Mouse (Mus musculus): ENCODE data around the gene Zkscan3. TPM values are rescaled to one million over a fixed set of nuclear protein-coding genes. Genes with fewer than 3 reads are reported as not detected.

The Zkscan3 gene
- 10 to 100 TPM; 23.2 to 27.7 TPM for total RNA-seq (2021)
- polyA plus RNA-seq (2012; rRNA removed): 18.7 and 35.6 TPM in 2 replicates
- long read RNA-seq, transcript Zkscan3-203 (6 exons, 2,600 nt): minor isoform, 6 of 24 reads
- long read RNA-seq, transcript Zkscan3-201 (6 exons, 2,561 nt): major isoform, 8 of 24 reads
- long read RNA-seq, partial matches to known transcripts: 3 of 24 reads
- long read RNA-seq, other reads (novel, unspliced or antisense): 6 of 24 reads

DNA sequence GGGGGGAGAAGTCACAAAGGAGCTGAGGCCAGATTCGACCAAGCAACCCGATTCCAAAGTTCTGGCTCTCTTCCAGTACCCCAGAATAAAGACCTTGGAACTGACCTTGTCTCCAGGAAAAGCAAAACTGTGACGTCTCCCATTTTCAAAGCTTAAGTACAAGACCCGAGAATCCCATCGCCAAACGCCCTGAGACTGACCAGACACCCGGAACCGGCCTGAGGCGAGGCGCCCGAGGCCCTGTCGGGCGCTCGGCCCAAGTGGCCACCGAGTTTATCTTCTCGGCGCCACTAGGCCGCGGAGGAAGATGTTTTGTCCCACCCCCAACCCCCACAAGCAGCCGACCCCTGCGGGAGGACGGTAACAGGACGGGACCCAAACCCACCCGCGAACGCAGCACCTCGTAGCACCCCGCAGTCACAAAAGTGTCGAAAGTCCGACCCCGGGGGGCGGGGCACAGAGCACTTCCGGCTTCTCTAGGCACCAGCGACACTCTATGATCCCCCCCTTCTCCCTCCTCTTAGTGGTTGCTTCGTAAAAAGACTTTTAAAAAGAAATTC lies at the start of gene Zkscan3:
Gene Zkscan3, minus strand, starts transcription at position 469 of the 560 bp plus-strand sequence.
- intact Hi-C loops (cut with DNase I): loop anchor here (1.0 to 5.0 kb wide), 5 partner anchors 40 to 129 kb away; partner anchors contain the start of genes Nkapl, Zkscan8, Zscan12 and Zscan26
- Histone ChIP-seq H3K79me2 (replicated peaks; ENCODE audit: control insufficient read depth, insufficient read depth, low read length) (no peaks in the 10 kb centered on the region), H3K9ac (ENCODE audit: low read depth, low read length) (peak within 1 kb of the TSS; percentile 88), H3K27ac (peak within 1 kb of the TSS; percentile 95), H3K4me1 (ENCODE audit: control insufficient read depth, insufficient read depth, low read length) (peaks cover 6% of the 10 kb centered on the region), H3K4me3 (peak within 1 kb of the TSS; percentile 88), H3K36me3 (ENCODE audit: control insufficient read depth, insufficient read depth, low read length) (peaks cover 27% of the 10 kb centered on the region), H3K27me3 (ENCODE audit: control insufficient read depth, insufficient read depth, low read length) (no peaks in the 10 kb centered on the region)
- peak; percentile 87 to 90 for DNase-seq
- TF ChIP-seq EP300 (IDR thresholded peaks at IDR 0.05; ENCODE audit: insufficient read depth, low read depth, low read length) (0 out of 2 replicates have a peak, but pooled peaks have one; percentile 46), POLR2A (IDR thresholded peaks at IDR 0.05; ENCODE audit: insufficient read depth, low read depth, low read length) (peak; percentile 86), CTCF (IDR thresholded peaks at IDR 0.05) (no peak)
- WGBS: under 1% methylated on average over 35 of the region's 35 CpGs

DNA sequence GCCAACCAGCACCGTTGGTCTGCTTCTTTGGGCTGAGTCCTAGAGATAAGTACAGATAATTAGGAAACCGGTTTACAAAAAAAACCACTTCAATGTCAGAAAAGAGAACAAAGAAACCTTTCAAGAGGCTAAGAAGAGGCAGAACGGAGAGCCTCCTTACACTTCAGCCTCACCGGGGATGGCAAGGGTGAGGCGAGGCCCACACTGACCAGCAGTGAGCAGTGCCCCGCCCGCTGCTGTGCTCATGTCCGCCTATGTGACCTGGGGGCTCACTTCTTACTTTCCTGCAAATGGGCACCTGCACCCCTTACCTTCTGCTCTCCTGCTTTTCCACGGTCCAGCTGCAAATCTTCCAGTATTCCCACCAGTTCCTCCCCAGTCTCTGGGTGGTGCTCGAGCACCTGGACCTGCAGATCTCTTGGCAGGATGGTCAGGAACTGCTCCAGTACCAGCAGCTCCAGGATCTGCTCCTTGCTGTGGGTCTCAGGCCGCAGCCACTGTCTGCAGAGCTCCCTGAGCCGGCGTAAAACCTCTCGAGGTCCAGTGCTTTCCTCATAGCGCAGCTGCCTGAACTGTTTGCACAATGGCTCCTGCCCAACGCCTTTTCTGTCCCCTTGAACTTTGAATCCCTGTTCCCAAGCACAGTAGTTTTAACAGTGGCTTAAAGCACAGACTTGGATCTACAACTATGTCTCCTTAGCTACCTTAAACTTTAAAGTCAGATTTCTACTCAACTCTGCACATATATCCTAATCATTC lies 45.5 kb upstream of the Zkscan3 start:
- DNase-seq: no peak
- Histone ChIP-seq H3K79me2 (replicated peaks; ENCODE audit: control insufficient read depth, insufficient read depth, low read length) (peaks cover 1% of the 10 kb centered on the region), H3K27ac (no peak overlapping the region), H3K36me3 (ENCODE audit: control insufficient read depth, insufficient read depth, low read length) (peaks cover 49% of the 10 kb centered on the region), H3K27me3 (ENCODE audit: control insufficient read depth, insufficient read depth, low read length) (no peaks in the 10 kb centered on the region), H3K4me1 (ENCODE audit: control insufficient read depth, insufficient read depth, low read length) (peaks cover 4% of the 10 kb centered on the region), H3K4me3 (no peak overlapping the region), H3K9ac (ENCODE audit: low read depth, low read length) (no peak overlapping the region)
- WGBS: 82% methylated on average over 16 of the region's 16 CpGs
- no peak for TF ChIP-seq EP300 (IDR thresholded peaks at IDR 0.05; ENCODE audit: insufficient read depth, low read depth, low read length)
- TF ChIP-seq POLR2A (IDR thresholded peaks at IDR 0.05; ENCODE audit: insufficient read depth, low read depth, low read length): no peak
- TF ChIP-seq CTCF (IDR thresholded peaks at IDR 0.05): no peak
- intact Hi-C loops (cut with DNase I): no loop called here

DNA sequence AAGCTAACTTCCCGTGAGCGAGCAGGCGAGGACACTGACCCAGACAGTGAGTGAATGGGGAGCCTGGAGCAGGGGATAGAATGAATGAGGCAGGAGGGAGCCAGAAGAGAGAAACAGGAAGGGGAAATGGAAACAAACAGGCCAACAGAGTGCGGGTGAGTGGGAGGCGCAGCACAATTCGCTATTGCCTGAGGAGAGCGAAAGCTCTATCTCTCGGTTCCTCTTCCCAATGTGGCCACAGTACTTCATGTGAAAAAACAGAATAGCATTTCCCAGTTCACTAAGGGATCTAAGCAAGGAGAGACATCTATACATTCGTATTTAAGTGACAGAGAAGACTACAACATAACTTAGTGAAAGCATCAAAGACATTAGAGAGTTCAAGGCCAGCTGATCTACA lies 44.2 kb upstream of the Zkscan3 start:
- Histone ChIP-seq H3K4me1 (ENCODE audit: control insufficient read depth, insufficient read depth, low read length) (peaks cover 2% of the 10 kb centered on the region), H3K27ac (no peak overlapping the region), H3K9ac (ENCODE audit: low read depth, low read length) (no peak overlapping the region), H3K27me3 (ENCODE audit: control insufficient read depth, insufficient read depth, low read length) (no peaks in the 10 kb centered on the region), H3K79me2 (replicated peaks; ENCODE audit: control insufficient read depth, insufficient read depth, low read length) (peaks cover 1% of the 10 kb centered on the region), H3K36me3 (ENCODE audit: control insufficient read depth, insufficient read depth, low read length) (peaks cover 42% of the 10 kb centered on the region), H3K4me3 (no peak overlapping the region)
- intact Hi-C loops (cut with DNase I): no loop called here
- no peak for TF ChIP-seq POLR2A (IDR thresholded peaks at IDR 0.05; ENCODE audit: insufficient read depth, low read depth, low read length)
- no peak for TF ChIP-seq CTCF (IDR thresholded peaks at IDR 0.05)
- TF ChIP-seq EP300 (IDR thresholded peaks at IDR 0.05; ENCODE audit: insufficient read depth, low read depth, low read length): no peak
- WGBS: 67% methylated on average over 9 of the region's 9 CpGs
- DNase-seq: peak in 1 of 2 experiments; percentile 5

DNA sequence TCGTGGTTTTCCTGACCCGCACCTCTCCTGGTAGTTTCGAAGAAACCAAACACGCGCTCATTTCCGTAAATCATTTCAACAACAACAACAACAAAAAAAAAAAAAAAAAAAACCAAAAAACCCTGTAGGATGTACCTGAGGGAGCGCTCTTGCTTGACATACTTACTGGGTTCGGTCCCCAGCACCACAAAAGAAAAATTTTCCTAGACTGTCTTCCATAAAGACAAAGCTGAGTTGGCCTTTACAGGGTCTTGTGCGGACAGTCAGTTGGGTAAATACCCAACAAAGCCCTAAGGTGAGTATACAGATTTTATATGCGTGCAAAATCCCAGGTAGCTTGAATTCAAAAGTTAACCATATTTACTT lies 38.6 kb upstream of the Zkscan3 start:
- intact Hi-C loops (cut with DNase I): no loop called here
- no peaks in the 10 kb centered on the region for H3K27me3 ChIP-seq (ENCODE audit: control insufficient read depth, insufficient read depth, low read length)
- peak overlapping the region; percentile 60 for H3K27ac ChIP-seq
- no peak for TF ChIP-seq EP300 (IDR thresholded peaks at IDR 0.05; ENCODE audit: insufficient read depth, low read depth, low read length)
- no peak for TF ChIP-seq CTCF (IDR thresholded peaks at IDR 0.05)
- H3K9ac ChIP-seq (ENCODE audit: low read depth, low read length): peak overlapping the region; percentile 33
- peak overlapping the region; percentile 58 for H3K4me3 ChIP-seq
- no peaks in the 10 kb centered on the region for H3K79me2 ChIP-seq (replicated peaks; ENCODE audit: control insufficient read depth, insufficient read depth, low read length)
- WGBS: 27% methylated on average over 10 of the region's 10 CpGs
- H3K4me1 ChIP-seq (ENCODE audit: control insufficient read depth, insufficient read depth, low read length): 0 out of 2 replicates have a peak, but pooled peaks cover 3% of the 10 kb centered on the region
- H3K36me3 ChIP-seq (ENCODE audit: control insufficient read depth, insufficient read depth, low read length): peaks cover 11% of the 10 kb centered on the region
- DNase-seq: no peak

DNA sequence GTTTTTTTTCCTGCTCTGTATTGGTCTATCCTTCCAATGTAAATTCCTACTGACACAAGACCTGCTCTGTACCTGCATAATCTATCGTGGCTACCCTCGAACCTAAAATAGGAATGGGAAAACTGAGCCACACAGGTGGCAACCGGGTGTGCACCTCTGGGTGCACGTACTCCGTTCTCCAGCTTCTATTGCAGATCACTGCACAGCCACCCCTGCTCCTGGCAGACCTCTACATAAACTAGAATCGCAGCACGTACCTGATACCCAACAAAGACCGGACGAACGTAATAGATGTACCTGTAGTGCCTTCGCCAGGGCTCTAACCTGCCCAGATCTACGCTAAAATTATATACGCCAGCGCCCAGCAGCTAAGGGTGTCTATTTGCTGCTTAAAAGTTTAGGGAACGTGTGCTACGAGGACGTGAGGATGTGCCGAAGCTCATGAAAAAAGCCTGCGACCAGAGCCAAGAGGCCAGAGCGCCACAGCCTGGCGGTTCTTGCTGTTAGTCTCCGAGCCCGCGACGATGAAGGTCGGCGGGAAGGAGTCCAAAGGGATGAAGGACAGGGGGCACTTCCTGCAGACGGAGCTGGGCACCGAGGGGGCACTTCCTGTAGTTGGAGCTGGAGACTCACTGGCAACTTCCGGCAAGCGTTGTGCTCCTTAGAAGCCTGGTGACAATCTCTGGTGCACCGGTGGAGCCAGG lies 38.1 kb upstream of the Zkscan3 start, which contains the start of gene Pgbd1:
Gene Pgbd1, minus strand, starts transcription at position 556 of the 704 bp plus-strand sequence.
- Histone ChIP-seq H3K79me2 (replicated peaks; ENCODE audit: control insufficient read depth, insufficient read depth, low read length) (no peaks in the 10 kb centered on the region), H3K36me3 (ENCODE audit: control insufficient read depth, insufficient read depth, low read length) (peaks cover 11% of the 10 kb centered on the region), H3K27me3 (ENCODE audit: control insufficient read depth, insufficient read depth, low read length) (no peaks in the 10 kb centered on the region), H3K9ac (ENCODE audit: low read depth, low read length) (peak within 1 kb of the TSS; percentile 33), H3K4me3 (peak within 1 kb of the TSS; percentile 58), H3K4me1 (ENCODE audit: control insufficient read depth, insufficient read depth, low read length) (0 out of 2 replicates have a peak, but pooled peaks cover 3% of the 10 kb centered on the region), H3K27ac (peak within 1 kb of the TSS; percentile 60)
- TF ChIP-seq POLR2A (IDR thresholded peaks at IDR 0.05; ENCODE audit: insufficient read depth, low read depth, low read length) (0 out of 2 replicates have a peak, but pooled peaks have one; percentile 33), CTCF (IDR thresholded peaks at IDR 0.05) (peak; percentile 52), EP300 (IDR thresholded peaks at IDR 0.05; ENCODE audit: insufficient read depth, low read depth, low read length) (0 out of 2 replicates have a peak, but pooled peaks have one; percentile 44)
- DNase-seq: peak; percentile 64
- WGBS: under 1% methylated on average over 32 of the region's 32 CpGs
- intact Hi-C loops (cut with DNase I): no loop called here
